Mouse (Mus musculus): ENCODE results near the gene Tmprss6. TPM values are rescaled to one million over a fixed set of nuclear protein-coding genes. Genes with fewer than 3 reads are reported as not detected.

Gene Tmprss6
- total and polyA plus RNA-seq, 2 experiments from 2014 or later, result 0.42 to 0.44 TPM

DNA sequence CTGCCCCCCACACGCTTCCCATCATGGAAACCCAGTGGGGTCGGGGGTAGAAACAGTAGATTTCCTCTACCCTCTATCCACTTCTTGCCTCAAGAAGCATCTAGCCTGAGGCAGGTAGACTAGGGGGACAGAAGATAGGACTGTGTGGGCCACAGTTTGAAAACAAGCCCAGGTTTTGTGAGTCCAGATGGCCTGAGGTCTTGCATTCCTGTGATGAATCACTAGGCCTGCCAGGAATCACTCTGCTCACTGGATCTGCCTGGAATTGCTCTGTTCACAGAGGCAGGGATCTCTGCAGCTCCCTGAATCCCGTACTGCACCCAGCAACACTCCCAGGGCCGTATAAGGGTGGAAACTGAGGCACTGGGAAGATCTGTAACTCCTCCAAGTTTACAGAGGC is 14.9 kb upstream of the Tmprss6 start:
- no peak overlapping the region for H3K4me3 ChIP-seq (ENCODE audit: low read length)
- H3K4me2 ChIP-seq (ENCODE audit: low read depth, low read length), result no peak overlapping the region
- WGBS, result 74% methylated on average over 4 of the region's 4 CpGs
- ATAC-seq (no peak), DNase-seq (ENCODE audit: low spot score) (no peak)
- no peaks in the 10 kb centered on the region for H3K36me3 ChIP-seq (ENCODE audit: insufficient read depth, low read length)
- H3K27me3 ChIP-seq (ENCODE audit: insufficient read depth, low read length), result no peaks in the 10 kb centered on the region
- no peaks in the 10 kb centered on the region for H3K9me3 ChIP-seq (ENCODE audit: low read length)
- H3K4me1 ChIP-seq (ENCODE audit: insufficient read depth, low read length), result no peaks in the 10 kb centered on the region
- TF ChIP-seq CTCF (IDR thresholded peaks at IDR 0.05; ENCODE audit: low read depth), result no peak
- H3K9ac ChIP-seq (replicated peaks; ENCODE audit: low read length), result no peak overlapping the region
- no peak overlapping the region for H3K27ac ChIP-seq

DNA sequence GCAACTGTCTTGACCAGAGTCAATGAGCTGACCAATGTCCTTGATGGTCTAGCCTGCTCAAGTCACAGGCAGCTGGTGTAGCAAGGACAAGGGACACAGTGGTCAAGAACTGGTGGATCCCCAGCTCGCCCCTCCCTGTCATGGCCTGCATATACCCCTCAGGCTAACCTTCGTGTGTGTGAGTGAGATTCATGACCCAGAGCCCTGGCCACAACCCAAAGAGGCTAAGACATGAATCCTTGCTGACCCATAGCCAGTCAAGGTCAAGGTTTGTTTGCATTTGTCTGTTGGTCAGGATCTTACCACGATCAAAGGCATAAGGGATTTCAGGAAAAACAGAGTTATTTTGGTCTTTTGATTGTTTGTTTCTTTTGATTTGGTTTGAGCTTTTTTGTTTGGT is 14.1 kb upstream of the Tmprss6 start:
- Histone ChIP-seq H3K27me3 (ENCODE audit: insufficient read depth, low read length) (no peaks in the 10 kb centered on the region), H3K9ac (replicated peaks; ENCODE audit: low read length) (no peak overlapping the region), H3K27ac (no peak overlapping the region), H3K4me1 (ENCODE audit: insufficient read depth, low read length) (no peaks in the 10 kb centered on the region), H3K4me2 (ENCODE audit: low read depth, low read length) (no peak overlapping the region), H3K36me3 (ENCODE audit: insufficient read depth, low read length) (no peaks in the 10 kb centered on the region), H3K4me3 (ENCODE audit: low read length) (no peak overlapping the region), H3K9me3 (ENCODE audit: low read length) (no peaks in the 10 kb centered on the region)
- DNase-seq (ENCODE audit: low spot score), result no peak
- WGBS, result 77% methylated on average over 3 of the region's 3 CpGs
- no peak for ATAC-seq
- no peak for TF ChIP-seq CTCF (IDR thresholded peaks at IDR 0.05; ENCODE audit: low read depth)

DNA sequence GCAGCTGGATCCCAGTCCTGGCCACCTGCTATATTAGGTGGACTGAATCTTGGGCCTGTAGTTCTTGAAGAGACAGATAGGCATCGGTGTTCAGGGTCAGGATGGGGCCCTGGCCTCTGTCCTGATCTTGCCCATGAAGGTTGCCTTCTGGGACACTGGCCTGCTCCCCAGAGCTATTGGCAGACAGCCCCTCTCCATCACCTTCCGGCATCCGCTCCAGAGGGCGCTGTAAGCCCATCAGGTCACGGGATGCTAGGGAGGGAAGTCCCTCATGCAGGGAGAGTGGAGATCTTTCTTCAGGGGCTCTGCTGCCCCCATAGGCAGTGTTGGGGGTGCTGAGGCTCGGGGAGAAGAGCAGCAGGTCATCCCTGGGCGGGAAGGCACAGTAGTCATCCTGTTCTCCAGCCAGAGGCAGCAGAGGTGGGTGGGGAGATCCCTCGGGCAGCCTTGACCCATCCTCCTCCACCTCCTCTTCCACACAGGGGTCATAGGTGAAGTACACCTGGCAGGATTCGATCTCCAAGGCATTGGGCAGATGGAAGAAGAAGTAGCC is 13.1 kb upstream of the Tmprss6 start:
- no peak for ATAC-seq
- no peaks in the 10 kb centered on the region for H3K27me3 ChIP-seq (ENCODE audit: insufficient read depth, low read length)
- H3K9ac ChIP-seq (replicated peaks; ENCODE audit: low read length), result no peak overlapping the region
- H3K4me2 ChIP-seq (ENCODE audit: low read depth, low read length), result no peak overlapping the region
- H3K27ac ChIP-seq, result no peak overlapping the region
- H3K4me3 ChIP-seq (ENCODE audit: low read length), result no peak overlapping the region
- no peak for DNase-seq (ENCODE audit: low spot score)
- peak; percentile 25 for TF ChIP-seq CTCF (IDR thresholded peaks at IDR 0.05; ENCODE audit: low read depth)
- H3K36me3 ChIP-seq (ENCODE audit: insufficient read depth, low read length), result no peaks in the 10 kb centered on the region
- H3K4me1 ChIP-seq (ENCODE audit: insufficient read depth, low read length), result no peaks in the 10 kb centered on the region
- 62% methylated on average over 9 of the region's 9 CpGs for WGBS
- no peaks in the 10 kb centered on the region for H3K9me3 ChIP-seq (ENCODE audit: low read length)

DNA sequence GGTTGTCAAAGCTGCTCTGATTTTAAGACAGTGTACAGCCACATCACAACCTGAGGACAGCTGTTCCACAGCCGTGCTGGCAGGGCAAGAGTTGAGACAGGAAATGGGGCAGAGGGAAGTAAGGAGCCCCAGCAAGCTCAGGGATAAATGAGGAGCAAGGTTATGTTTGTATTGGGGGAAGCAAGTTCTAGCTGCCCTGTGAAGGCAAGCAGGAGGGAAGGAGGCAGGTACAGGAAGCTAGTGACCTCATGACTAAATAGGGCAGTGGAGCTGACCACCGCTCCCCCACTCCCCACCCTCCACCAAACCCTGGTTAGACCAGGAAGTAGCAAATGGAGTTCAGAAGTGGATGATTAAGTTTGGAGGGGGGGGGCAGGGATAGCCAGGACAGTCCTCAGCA is 12.6 kb upstream of the Tmprss6 start:
- ATAC-seq (no peak), DNase-seq (ENCODE audit: low spot score) (no peak)
- H3K27me3 ChIP-seq (ENCODE audit: insufficient read depth, low read length), result no peaks in the 10 kb centered on the region
- H3K9me3 ChIP-seq (ENCODE audit: low read length), result no peaks in the 10 kb centered on the region
- no peaks in the 10 kb centered on the region for H3K36me3 ChIP-seq (ENCODE audit: insufficient read depth, low read length)
- no peak overlapping the region for H3K9ac ChIP-seq (replicated peaks; ENCODE audit: low read length)
- no peak overlapping the region for H3K27ac ChIP-seq
- H3K4me1 ChIP-seq (ENCODE audit: insufficient read depth, low read length), result no peaks in the 10 kb centered on the region
- WGBS, result 90% methylated on average over 2 of the region's 2 CpGs
- H3K4me2 ChIP-seq (ENCODE audit: low read depth, low read length), result no peak overlapping the region
- no peak for TF ChIP-seq CTCF (IDR thresholded peaks at IDR 0.05; ENCODE audit: low read depth)
- H3K4me3 ChIP-seq (ENCODE audit: low read length), result no peak overlapping the region

DNA sequence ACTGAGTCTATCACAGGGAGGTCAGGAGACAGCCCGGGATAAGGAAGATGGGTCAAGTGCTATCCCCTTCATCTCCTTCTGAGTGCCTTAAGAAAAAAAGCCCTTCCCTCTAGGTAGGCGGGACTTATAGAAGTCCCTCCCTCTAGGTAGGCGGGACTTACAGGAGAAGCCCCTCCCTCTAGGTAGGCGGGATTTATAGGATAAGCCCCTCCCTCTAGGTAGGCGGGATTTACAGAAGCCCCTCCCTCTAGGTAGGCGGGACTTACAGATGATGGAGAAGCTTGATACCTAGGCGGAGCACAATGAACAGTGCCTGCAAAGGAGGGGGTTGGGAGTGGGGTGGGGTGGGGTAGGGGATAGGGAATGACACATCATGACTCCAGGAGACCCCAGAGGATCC is 11.7 kb upstream of the Tmprss6 start:
- H3K36me3 ChIP-seq (ENCODE audit: insufficient read depth, low read length), result no peaks in the 10 kb centered on the region
- H3K27me3 ChIP-seq (ENCODE audit: insufficient read depth, low read length), result no peaks in the 10 kb centered on the region
- H3K9ac ChIP-seq (replicated peaks; ENCODE audit: low read length), result no peak overlapping the region
- WGBS, result 76% methylated on average over 7 of the region's 7 CpGs
- DNase-seq (ENCODE audit: low spot score) (no peak), ATAC-seq (no peak)
- H3K27ac ChIP-seq, result no peak overlapping the region
- H3K4me1 ChIP-seq (ENCODE audit: insufficient read depth, low read length), result no peaks in the 10 kb centered on the region
- H3K9me3 ChIP-seq (ENCODE audit: low read length), result no peaks in the 10 kb centered on the region
- H3K4me3 ChIP-seq (ENCODE audit: low read length), result no peak overlapping the region
- H3K4me2 ChIP-seq (ENCODE audit: low read depth, low read length), result no peak overlapping the region
- no peak for TF ChIP-seq CTCF (IDR thresholded peaks at IDR 0.05; ENCODE audit: low read depth)

DNA sequence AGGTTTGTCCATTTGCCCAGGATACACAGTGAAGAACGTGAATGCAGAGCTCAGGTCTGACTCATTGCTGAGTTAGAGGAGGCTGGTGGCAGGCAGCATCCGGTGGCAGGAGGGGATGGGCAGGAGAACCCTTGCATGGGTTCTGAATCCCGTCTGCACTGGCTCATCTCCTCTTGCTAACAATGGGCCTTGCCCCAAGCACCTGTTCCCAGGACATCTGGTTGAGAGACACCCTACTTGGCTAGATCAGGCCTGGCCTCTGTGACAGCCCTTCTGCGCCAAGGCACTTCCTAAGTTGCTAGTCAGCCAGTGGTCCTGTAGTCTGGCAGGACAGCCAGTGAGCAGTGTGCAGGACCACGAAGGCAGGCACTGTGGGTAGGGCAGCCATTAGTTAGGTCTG is 11.0 kb upstream of the Tmprss6 start:
- no peak for DNase-seq (ENCODE audit: low spot score)
- 73% methylated on average over 5 of the region's 5 CpGs for WGBS
- no peak overlapping the region for H3K9ac ChIP-seq (replicated peaks; ENCODE audit: low read length)
- H3K36me3 ChIP-seq (ENCODE audit: insufficient read depth, low read length), result no peaks in the 10 kb centered on the region
- H3K4me2 ChIP-seq (ENCODE audit: low read depth, low read length), result no peak overlapping the region
- ATAC-seq, result no peak
- H3K9me3 ChIP-seq (ENCODE audit: low read length), result no peaks in the 10 kb centered on the region
- H3K4me3 ChIP-seq (ENCODE audit: low read length), result no peak overlapping the region
- no peaks in the 10 kb centered on the region for H3K4me1 ChIP-seq (ENCODE audit: insufficient read depth, low read length)
- no peaks in the 10 kb centered on the region for H3K27me3 ChIP-seq (ENCODE audit: insufficient read depth, low read length)
- no peak overlapping the region for H3K27ac ChIP-seq
- TF ChIP-seq CTCF (IDR thresholded peaks at IDR 0.05; ENCODE audit: low read depth), result no peak

DNA sequence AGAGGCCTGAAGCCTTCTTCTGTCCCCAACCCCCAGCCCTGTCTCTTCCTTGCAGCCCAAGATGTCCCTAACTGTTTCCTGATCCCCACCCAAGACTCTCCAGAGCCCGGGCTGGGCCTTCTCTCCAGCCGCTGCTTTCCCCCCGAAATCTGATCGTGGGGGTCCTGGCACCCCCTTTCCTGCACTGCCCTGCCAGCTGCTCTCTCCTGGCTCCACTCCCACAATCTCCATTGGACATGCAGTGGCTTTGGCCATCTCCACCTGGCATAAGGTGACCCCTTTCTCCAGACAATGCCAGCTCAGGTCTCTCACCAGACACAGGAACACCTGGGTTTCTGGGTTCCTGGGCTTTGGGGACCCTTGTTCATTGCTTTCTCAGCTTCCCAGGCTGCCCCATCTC is 9.6 kb upstream of the Tmprss6 start:
- Histone ChIP-seq H3K27ac (no peak overlapping the region), H3K9ac (replicated peaks; ENCODE audit: low read length) (no peak overlapping the region), H3K4me3 (ENCODE audit: low read length) (no peak overlapping the region), H3K27me3 (ENCODE audit: insufficient read depth, low read length) (no peaks in the 10 kb centered on the region), H3K9me3 (ENCODE audit: low read length) (no peaks in the 10 kb centered on the region), H3K4me2 (ENCODE audit: low read depth, low read length) (no peak overlapping the region), H3K36me3 (ENCODE audit: insufficient read depth, low read length) (no peaks in the 10 kb centered on the region), H3K4me1 (ENCODE audit: insufficient read depth, low read length) (no peaks in the 10 kb centered on the region)
- ATAC-seq, result no peak
- 67% methylated on average over 4 of the region's 4 CpGs for WGBS
- TF ChIP-seq CTCF (IDR thresholded peaks at IDR 0.05; ENCODE audit: low read depth), result no peak
- no peak for DNase-seq (ENCODE audit: low spot score)
